Mouse (Mus musculus) c-Kit-positive CD71-positive TER-119-positive erythroid progenitor cells, embryonic 14.5 days (primary cell): ENCODE results near the gene Gm28048.

ENCODE experiments used
- DNase-seq: peaks from one replicate; pipeline ENCODE4 v3.0.0-alpha.2; 2013; ENCODE audit warnings: low spot score

Gene Gm28048

DNA sequence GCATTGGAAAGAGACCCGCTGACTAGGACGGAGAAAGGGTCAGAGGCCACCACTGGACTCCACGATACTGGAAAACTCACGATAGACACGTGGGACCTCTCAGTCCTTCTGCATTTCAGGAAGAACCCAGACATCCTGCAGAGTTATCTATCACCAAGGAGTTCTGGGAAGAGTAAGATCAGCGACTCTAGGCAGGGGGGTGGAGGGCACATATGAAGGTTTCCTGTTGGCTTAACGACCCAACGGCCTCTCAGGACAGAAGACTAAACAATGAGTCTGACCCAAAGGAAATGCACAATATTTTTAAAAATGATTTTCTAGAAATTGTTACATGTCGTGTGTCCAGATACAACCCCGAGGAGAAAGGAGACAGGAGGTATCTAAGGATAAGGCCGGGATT is 150.0 kb downstream of the Gm28048 start:
- DNase-seq = no peak

DNA sequence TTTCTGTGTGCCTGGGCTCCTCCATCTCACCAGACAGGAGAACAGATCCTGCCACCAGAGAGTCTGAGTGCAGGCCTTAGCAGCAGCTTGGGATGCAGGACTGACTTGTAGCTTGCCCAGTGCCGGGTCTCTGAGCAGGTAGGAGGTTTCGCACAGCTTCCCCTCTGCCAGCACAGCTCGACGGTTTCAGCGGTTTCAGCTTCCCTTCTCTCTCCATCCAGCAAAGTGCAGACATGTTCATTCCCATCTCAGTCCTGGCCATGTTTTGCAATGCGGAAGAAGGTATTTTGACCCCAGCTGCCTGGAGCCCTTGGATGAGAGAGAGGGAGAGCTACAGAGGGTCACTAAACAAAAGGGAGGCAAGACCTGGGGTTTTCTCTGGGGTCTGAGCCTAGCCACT is 151.2 kb downstream of the Gm28048 start:
- DNase-seq = no peak

DNA sequence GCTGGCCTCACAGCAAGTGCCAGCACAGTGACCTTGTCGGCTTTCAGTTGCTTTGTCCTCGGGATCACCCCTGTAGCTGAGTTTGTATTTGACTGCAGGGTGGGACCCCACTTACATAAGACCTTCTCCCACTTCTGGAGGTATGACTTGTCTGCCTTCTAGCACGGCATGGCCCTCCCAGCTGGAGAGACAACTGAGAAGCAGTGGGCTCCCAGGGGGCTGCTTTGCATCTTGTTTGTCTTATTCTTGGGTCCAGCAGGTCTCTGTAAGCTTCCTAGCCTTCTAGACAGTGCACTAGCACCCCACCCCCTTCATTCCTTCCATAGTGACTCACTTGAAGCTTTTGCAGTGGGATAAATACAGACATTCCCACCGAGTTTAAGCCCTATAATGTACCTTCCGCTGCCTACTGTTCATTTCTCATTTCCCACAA is 151.7 kb downstream of the Gm28048 start:
- no peak for DNase-seq

DNA sequence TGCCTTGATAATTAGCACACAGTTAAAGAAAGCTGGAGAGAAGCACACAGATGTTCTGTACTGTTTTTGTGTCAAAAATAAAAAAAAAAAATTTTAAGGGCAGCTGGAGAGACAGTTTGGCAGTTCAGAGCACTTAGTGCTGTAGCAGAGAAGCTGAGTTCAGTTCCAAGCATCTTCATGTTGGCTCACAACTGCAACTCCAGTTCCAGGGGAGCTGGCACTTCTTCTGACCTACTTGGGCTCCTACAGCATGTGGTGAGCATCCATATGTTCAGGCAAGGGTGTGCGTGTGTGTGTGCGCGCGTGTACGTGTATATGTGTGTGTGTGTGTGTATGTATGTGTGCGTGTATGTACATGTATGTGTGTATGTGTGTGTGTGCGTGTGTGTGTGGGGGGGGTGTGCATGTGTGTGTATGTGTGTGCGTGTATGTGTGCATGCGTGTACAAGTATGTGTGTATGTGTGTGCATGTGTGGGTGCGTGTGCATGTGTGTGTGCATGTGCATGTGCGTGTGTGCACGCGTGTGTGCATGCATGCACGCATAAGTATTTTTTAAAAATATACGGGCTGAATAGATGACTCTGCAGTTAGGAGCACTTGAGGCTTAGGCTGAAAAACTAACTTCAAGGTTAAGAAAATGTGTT is 152.8 kb downstream of the Gm28048 start:
- no peak for DNase-seq

DNA sequence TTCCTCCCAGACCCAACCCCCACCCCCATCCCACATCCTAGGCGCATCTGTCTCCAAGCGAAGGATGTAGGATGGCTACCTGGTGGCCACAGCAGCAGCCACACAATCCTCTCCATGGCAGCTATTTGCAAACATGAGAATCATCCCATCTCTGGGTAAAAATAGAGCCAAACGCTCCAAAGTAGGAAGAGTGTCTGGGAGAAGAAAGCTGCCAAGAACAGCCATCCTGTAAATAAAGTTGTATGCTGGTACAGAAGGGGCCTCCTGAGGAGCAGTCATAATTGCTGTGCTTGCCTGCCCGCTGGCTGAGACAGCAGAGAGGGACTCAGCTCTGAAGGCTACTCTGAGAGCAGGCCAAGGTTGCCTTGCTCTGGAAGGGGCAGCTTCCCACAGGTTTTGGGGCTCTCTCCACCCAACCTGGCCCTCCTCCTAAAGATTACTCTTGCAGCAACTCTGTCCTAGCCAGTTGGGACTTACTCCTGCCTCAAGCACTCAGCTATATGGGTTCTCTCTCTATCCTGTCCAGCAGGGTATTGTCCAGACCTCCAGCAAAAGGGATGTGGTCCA is 154.3 kb downstream of the Gm28048 start:
- no peak for DNase-seq

DNA sequence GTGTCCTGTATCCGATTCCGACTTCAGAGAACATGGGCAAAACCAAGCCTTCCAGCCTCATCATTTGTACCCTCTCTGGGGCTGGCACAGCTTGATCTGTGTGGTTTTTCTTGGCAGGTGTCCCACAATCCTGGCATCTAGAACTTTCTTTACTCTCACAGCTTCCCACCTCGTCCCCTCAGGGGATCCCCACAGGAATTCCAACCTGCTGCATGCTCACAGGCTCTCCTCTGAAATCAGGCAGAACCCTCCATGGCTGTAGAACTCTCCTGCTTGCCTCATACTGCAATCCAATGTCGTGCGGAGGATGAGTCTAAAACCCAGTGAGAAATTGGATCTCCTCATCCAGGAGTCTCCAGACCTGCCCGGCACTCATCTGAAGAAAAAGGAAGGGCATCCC is 155.2 kb downstream of the Gm28048 start:
- DNase-seq = no peak

DNA sequence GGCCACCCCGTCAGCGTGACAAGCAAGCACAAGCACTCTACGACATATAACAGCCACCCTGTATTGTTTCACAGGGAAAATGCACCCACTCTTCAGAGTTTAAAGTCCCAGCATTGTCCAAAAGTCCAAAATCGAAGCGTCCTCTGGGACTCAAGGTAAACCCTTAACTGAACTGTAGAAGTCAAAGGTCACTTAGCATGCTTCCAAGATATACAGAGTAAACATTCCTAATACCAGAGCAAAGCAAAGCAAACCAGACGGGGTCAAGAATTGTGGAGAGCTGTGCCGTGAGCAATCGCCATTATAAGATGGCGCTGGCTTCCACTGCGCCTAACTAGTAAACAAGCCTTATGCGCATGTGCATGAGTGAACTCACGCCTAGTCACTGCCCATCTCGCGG is 155.8 kb downstream of the Gm28048 start:
- DNase-seq = no peak

DNA sequence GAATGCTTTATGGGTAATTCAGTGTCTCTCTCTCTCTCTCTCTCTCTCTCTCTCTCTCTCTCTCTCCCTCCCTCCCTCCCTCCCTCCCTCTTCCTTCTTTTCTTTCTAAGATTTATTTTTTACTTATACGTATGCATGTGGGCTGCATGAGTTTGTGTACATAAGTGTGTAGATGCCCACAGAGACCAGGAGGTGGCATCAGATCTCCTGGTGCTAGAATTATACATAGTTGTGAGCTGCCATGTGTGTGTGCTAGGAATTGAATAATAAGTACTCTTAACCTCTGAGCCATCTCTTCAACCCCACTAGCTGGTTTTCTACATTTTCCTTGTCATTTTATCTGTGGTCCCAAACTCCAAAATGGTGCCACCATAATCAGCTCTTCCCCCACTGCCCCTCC is 156.3 kb downstream of the Gm28048 start:
- DNase-seq = no peak

DNA sequence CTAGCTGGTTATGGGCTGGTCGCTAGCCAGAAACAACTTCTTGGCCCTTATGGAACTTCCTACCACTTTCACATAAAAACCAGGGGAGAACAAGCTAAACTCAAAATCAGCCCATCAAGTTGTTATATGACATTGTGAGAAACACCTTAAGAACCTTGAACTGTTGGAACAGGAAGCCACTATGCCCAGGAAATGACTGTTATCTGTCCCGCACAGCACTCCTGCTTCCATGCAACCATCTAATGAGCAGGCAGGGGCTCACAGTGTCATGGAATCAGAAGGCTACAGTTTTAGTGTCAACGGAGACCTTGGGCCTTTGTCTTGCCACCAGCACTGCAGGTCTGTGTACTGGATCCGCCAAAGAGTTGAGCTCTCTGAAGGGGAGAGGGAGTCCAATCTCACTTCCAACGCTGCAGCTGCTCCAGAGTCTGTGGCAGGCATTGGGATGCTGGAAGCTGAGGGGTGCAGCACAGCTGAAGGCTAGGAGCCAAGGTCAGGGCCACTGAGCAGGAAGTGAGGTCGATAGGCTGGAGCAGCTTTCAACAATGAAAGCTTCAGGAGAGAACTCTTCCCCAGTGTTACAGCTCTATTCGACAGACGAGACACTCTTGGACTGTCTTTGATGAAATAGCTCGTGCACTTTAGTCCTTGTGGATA is 157.7 kb downstream of the Gm28048 start:
- no peak for DNase-seq

DNA sequence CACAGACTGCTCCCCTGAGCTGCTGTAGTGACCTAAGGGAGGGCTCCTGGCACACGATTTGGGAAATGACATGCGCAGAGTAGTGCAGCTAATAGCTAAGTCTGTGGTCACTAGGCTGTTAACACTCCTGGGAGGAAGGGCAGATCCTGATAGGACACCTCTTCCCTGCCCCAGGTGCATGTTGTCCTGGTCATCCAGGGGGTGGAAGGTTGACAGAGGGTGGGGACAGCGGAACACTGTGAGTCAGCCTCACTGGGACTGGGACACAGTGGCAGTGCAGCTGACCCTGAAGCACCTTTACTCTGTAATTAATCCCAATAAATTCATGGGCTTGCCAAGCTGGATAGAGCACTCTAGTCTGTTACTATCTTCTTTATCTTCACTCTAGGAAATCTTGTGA is 160.6 kb downstream of the Gm28048 start:
- DNase-seq = no peak

DNA sequence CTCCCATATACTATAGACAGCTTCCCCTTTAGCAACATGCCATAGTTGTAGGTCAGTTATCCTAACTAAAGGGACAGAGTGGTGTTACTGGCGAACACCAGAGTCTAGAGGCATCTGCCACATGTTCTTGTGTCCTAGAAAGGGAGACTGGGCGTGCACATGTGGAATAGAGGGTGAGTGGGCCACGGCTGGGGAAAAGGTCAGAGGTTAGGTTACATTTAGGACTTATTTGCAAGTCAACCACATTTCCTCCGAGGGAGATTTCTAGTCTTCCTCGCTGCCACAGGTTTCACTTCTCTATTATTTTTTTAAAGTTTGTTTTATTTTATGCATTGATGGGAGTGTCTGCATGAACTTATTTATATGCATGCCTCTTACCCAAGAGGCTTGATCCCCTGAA is 163.5 kb downstream of the Gm28048 start:
- no peak for DNase-seq

DNA sequence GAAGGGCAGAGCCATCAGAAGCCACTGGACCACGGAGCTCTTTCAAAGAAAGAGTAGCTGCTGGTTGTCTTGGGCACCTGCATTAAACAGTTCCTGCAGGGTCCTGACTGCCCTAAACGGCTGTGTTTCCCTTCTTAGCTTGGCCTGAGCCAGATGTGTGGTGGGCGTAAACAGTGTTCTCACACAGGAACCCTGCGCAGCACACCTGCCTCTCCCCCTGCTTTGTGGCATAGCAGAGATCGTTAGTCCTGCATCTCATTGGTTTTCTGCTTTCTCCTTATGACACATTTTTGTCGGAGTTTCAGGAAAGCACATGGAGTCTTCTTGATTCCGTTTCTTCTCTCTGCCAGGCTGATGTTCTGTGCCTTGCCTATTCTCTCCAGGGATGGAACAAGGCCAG is 166.0 kb downstream of the Gm28048 start:
- no peak for DNase-seq

DNA sequence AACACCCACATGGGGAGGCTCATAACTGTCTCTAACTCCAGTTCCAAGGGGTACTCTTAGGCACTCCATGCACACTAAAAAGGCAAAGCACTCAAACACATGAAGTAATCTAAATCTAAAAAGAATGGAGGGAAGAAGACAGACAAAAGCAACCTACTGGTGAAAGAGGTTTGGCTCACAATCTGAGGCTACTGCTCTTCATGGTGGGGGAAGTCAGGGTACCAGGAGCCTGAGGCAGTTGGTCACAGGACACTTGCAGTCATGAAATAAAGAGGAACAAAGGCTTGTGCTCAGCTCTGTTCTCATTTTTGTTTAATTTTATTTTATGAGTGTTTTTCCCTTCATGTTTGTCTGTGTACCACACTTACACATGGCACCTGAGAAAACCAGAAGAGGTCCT is 166.7 kb downstream of the Gm28048 start:
- DNase-seq = no peak

DNA sequence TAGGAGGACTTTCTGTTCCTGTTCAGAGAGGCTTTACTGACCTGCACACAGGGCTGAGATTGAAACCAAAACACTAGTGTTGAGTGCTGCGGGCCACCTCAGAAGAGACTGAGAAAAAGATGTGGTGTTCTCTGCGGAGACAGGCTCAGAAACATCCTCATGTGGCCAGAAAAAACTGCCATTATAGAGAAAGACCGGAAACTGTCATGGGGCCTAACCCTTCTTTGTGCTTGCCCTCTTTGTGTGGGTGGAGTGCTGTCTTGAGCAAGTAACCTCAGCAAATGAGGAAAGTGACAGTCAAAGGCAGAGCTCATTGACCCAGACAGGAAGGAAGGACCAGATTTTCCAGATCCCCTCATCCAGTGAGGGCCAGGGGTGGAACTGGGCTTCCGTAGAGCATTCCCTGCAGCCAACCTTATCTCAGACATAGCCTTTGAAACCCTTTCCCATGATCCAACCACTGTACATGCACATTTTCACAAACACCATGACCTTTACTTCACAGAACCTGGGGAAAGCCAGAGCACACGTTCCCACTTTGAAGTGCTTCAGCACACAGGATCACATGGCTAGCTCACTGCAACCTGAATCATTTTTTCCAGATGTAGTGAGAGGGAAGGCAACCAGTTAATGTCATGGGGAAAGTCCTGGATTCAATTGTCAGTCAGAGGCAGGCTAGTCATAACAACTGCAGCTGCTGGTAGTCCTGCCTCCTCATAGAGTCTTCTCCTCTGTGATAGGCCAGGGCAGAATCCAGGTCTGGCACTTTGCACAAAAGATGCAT is 167.8 kb downstream of the Gm28048 start:
- DNase-seq = no peak

DNA sequence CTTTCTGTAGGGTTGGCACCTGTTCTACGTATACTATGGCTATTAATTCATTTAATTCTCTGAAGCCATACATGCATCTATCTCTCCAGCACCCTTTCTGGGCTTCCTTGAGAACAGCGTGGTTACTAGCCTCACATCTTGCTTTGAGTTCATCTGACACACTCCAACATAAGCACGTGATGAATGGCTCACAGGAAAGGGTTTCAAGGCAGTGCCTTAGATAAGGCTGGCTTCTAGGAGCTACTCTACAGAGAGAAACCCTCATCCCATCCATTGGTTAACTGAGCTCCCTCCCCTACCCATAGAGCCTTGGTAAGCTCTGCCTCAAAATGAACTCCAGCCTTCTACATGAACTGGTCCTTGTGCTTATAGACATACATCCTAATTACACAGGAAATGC is 168.5 kb downstream of the Gm28048 start:
- DNase-seq = peak; percentile 16

DNA sequence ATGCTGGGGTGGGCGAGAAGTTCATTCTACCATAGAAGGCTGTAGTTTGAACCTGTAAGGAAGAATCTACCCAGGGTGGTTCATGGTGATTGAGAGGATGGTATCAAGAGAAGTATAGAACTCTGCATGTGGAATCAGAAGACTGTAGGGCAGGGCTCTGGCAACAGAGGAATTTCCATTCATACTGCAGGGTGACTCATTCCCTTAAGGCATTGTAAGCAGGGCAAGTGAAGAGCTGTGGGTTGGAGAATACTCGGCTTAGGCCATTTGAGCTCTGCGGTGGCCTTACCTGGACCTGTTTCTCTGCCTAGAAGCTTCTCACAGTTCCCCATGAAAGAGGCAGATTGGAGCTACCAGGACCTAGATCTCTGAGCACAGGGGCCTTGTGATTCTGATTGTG is 170.5 kb downstream of the Gm28048 start:
- no peak for DNase-seq

DNA sequence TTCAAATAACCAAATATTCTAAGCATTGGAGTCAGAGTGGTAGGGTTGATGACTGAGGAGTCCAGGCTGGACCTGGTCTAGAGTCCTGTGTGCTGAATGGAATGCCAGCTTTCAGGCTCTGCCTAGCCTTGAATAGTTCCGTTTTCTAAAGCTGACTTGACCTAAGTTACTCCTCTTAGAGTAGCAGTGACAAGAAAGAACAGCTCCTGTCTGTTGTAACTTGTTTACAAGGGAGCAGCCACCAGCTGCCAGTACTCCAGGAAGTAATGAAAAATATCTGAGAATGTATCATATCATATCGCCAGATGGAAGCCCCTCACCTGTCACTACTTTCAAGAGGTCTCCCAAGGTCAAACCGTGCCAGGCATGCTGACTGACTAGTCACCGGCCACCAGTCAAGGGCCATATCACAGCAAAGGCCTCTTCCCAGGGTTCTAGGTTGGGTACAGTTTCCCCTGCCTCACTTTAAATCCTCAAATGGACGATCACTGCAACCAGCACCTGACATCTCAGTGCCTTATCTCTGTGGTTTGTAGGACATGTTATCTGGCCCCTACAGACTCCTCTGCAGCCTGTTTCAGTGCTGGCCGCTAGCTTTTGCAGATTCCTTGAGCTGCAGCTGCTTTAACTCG is 172.3 kb downstream of the Gm28048 start:
- peak; percentile 41 for DNase-seq

DNA sequence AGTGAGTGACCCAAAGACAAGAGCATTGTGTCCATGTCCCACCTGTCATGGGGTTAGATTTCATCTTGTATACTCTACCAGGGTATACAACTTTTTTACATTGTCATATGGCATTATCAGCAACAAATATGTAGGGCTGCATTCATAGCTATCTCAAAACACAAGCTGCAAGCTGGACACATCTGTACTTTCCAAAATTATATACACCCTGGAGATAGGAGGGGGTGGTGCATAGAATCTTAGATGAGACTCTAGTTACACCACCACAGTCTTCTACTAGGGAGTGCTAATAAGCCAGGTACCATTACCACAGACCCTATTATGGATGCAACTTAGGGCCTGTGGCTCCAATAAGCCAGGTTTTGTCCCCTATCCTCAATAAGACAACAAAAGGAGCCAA is 173.8 kb downstream of the Gm28048 start:
- peak; percentile 30 for DNase-seq

DNA sequence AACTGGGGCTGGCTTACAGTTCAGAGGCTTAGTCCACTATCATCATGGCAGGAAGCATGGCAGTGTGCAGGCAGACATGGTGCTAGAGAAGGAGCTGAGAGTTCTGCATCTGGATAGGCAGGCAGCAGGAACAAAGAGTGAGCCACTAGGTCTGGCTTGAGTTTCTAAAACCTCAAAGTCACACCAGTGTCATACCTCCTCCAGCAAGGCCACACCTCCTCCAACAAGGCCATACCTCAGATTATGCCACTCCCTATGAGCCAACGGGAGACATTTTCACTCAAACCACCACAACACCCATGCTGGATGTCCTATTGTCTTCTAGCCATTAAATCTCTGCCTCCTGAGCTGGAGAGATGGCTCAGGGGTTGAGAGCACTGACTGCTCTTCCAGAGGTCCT is 176.7 kb downstream of the Gm28048 start:
- DNase-seq = no peak

DNA sequence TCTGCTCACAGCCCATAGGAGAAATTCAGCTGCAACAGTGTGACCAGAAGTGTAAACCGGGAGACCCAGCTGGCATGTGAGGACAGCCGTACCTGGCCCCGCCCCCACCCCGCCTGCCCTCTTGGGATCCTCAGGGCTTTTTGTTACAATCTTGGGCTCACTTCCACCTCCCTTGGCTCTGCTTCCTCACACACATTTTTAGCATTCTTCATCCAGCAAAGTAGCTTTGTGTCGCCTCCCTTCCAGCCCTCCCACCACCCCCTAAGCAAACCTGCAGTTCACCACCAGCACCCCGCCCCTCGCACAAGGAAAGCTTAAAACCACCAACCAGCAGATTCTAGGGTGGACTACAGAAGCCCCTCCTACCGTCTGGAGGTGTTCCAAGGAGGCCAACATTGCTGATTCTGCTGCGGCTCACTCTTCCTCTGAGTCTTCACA is 181.9 kb downstream of the Gm28048 start:
- no peak for DNase-seq

DNA sequence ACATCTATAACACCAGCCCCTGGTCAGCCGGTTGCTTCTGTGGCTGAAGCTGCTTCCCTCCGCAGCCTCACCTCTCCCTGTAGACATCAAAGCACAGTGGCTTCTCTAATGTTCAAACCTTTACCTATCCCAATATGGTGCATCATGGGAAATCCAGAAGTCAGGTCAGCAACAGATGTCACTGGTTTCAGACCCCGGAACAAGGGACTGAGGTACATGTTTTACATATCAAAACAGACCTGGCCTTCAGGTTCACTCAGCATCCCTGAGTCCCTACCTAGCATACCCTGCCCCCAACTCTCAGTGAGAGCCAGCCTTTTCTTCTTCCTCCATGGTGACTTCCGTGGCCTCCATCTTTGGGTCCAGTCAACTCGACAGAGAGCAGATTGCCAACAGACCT is 183.0 kb downstream of the Gm28048 start:
- DNase-seq = no peak

DNA sequence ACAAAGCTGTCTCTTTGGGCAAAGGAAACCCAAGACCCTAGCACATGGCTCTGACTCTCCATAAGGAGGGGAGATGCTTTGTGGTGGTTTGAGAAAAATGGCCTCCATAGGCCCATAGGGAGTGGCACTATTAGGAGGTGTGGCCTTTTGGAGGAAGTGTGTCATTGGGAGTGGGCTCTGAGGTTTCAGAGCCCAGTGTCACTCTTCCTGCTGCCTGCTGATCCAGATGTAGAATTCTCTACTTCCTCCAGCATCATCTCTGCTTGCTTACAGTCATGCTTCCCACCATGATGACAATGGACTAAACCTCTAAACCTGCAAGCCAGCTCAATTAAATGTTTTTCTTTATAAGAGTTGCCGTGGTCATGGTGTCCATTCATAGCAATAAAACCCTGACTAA is 187.2 kb downstream of the Gm28048 start:
- DNase-seq = no peak

DNA sequence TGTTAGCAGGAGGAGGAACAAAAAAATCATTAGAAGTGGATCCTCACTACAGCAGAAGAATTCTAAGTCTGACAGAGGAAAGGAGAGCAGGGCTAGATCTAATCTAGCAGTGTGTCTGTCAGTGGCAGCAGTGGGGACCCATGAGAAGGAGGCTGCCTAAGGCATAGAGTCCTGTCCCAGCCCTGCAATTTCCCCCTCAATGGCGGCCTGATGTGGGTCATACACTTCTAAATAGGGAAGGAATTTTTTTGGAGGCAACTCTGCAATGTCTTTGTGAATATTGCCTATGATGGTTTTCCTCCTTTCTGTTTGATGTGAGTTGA is 188.0 kb downstream of the Gm28048 start:
- no peak for DNase-seq
